Mouse (Mus musculus) ES-E14 (cell line): ENCODE data around the gene Kntc1.

Experiments used
- CHD2 ChIP-seq: IDR thresholded peaks from 2 replicates; pipeline ENCODE4 v1.6.1; 2014; ENCODE audit warnings: mild to moderate bottlenecking, low read depth, low read length, inconsistent platforms
- HCFC1 ChIP-seq: IDR thresholded peaks from 2 replicates; pipeline ENCODE4 v1.6.1; 2012; ENCODE audit warnings: low read length, inconsistent platforms, borderline replicate concordance; ENCODE audit not compliant: insufficient read depth
- MAFK ChIP-seq: IDR thresholded peaks from 2 replicates; pipeline ENCODE4 v1.6.1; 2014; ENCODE audit warnings: mild to moderate bottlenecking, low read depth, low read length, inconsistent platforms; ENCODE audit not compliant: insufficient read depth
- ZC3H11A ChIP-seq: IDR thresholded peaks from 2 replicates; pipeline ENCODE4 v1.6.1; 2012; ENCODE audit warnings: low read depth, mild to moderate bottlenecking, inconsistent platforms, low read length, borderline replicate concordance
- ZNF384 ChIP-seq: IDR thresholded peaks from 2 replicates; pipeline ENCODE4 v1.6.1; 2012; ENCODE audit warnings: low read depth, low read length, inconsistent platforms

- TF ChIP-seq HCFC1 = no peak
- TF ChIP-seq ZNF384 = no peak
- TF ChIP-seq MAFK = no peak
- no peak for TF ChIP-seq ZC3H11A
- no peak for TF ChIP-seq CHD2
Measured at GRCm38 (mm10) chr5:123832309-123832708, 82.8 kb downstream of the Kntc1 start.
